Mouse (Mus musculus) T-helper 17 cell (primary cell): ENCODE results near the gene 2410137M14Rik.

Source experiments
- in situ Hi-C, 2 experiments: fragments of 300-600 bp; cut with MboI, MseI; formaldehyde crosslinking; loops; 1 replicate in 1 of 2; 2 replicates in 1 of 2; pipeline ENCODE4 v1.15.1; 2025; ENCODE audit warnings: high pct_unique_total_duplicates in 2 of 2

2410137M14Rik gene

DNA sequence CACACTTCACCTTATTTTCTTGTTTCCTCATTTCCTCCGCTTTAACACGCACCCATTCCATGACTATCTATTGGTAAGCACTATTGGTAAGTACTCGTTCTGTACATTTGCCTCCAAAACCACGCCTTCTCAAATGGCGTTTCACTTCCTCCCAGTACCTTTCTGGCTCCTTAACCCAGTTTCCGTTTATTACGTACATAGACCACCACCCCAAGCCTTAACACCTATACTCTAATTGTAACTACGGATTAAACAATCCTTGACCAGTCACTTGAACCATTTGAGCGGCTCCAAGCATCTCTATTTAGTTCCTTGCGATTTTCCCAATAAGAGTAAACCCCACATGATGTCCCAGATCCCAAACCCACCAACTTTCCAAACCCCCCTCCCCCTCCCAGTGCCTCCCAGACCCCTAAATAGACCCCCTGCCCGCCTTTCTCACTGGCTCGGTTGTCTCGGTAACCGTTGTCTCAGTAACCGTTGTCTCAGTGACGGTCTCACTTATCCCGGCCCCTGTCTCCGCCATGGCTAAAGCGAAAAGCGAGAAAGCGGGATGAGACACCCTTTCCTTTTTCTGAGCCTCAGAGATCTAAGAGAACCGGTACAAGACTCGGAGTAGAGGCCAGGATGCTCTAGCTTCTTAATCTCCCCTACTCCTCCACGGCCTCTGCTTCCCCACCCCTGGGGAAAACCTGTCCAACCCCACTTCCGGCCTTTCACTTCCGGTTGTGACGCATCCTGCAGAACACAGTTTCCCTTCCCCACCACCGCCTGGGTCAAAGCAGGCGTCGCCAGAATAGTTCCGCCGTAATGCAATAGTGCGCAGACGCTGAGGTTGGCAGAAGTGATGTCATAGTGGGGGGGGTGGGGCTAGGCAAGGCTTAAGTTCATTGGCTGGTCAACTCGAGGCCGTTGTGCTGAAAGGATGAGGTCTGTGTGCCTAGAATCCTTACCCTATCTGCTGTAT is 29.8 kb downstream of the 2410137M14Rik start, which contains the start of gene Ppp1r11:
Gene Ppp1r11, minus strand, starts transcription at position 761 of the 967 bp plus-strand sequence.
- in situ Hi-C loops, result loop anchor here (5.0 kb wide), 2 partner anchors 76 to 679 kb away; partner anchors contain the start of gene Trim39 (in 1 of the 2)

- in situ Hi-C loops, result no loop called here
Observed at GRCm38 (mm10) chr17:36949265-36949664, 31.8 kb downstream of the 2410137M14Rik start.

- in situ Hi-C loops, result no loop called here
Observed at GRCm38 (mm10) chr17:36948286-36948685, 32.8 kb downstream of the 2410137M14Rik start.

- in situ Hi-C loops, result no loop called here
Observed at GRCm38 (mm10) chr17:36947051-36947819, 33.8 kb downstream of the 2410137M14Rik start.

DNA sequence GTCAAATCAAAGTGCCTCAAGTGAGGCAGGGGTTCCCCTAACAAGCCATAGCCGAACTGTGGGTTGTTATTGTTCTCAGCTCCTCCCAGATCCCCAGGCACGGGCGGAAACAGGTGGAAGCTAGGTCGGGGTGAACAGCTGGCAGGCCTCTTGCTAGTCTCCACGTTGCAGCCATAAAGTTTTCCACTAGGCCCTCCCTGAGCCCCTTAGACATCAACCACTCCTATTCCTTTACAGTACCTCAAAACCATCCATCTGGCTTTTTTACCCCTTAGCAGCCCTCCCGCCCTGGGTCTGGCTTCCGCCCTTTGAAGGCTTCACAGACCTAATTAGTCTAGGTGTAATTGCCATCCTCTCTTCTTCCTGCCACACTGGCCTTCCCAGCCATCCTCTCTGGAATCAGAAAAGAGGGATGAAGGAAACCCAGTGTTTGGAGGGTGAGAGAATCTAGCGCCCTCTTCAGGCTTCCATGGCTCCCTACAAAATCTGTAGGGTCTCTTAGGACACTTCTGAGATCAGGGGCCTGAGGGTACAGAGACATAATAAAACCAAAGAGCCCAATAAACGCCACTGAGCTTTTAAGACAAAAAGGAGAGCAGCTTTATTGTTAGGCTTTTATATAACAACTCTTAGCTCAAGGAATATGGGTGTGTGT is 36.8 kb downstream of the 2410137M14Rik start:
- in situ Hi-C loops, result no loop called here

GRCm38 (mm10) chr17:36943691-36944090 is 37.3 kb downstream of the 2410137M14Rik start:
- in situ Hi-C loops, result no loop called here

GRCm38 (mm10) chr17:36942791-36943471 is 38.1 kb downstream of the 2410137M14Rik start, which contains the start of gene Rnf39:
Gene Rnf39, plus strand, starts transcription at chr17:36942918.
- in situ Hi-C loops, result no loop called here

DNA sequence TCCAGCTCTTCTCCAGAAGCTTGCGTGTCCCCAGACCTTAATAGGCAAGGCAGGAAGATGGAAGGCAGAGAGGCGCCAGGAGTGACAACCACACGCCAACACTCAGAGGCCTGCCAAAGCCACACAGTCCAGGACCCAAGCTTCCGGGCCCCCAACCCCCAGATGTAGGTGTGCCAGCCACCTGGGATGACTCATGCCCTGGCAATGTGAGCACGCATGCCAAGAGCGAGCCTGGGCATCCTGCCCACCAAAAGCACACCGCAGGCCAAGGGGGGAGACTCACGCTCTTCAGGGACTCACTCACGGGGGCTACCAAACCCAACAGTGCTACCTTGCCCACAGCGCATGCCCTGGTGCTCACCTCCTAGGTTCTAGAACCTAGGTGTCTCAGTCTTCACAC is 38.6 kb downstream of the 2410137M14Rik start:
- in situ Hi-C loops, result no loop called here

DNA sequence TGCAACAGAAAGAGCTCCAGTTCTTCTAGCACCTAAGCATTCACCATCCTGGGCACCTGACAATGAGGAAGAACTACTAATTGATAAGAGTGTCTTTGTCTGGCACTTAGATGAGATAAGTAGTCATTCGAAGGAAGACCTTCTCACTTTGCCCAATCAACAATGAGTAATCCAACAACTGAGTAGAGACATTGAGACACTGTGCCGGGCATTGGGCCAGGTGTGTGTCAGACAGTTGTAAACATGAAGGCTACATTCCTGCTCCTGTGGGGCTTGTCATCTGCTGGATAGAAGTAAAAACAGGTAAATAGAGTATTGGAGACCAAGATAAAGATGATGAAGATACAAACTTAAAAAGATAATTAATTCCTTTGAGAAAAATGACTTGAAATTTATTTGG is 43.0 kb downstream of the 2410137M14Rik start:
- in situ Hi-C loops, result no loop called here

GRCm38 (mm10) chr17:36931806-36932205 is 49.2 kb downstream of the 2410137M14Rik start:
- in situ Hi-C loops, result no loop called here

DNA sequence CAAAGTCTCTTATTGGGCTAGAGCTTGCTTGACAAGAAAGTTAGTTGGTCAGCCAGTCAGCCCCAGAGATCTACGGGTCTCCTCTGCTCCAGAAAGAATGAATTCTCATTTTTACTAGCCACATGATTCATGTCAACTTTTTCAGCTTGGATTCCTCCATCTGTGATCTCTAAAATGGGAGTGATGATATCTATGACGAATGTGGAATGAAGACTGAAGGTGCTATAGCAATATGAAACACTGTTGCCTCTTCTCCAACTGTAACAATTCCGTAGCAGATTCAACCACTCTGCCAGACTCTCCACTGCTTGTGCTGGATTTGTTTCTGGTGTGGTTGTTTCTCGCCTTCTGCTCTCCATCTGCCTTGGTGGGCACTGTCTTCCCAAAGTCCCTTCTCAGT is 49.9 kb downstream of the 2410137M14Rik start:
- in situ Hi-C loops, result no loop called here

GRCm38 (mm10) chr17:36930233-36930632 is 50.8 kb downstream of the 2410137M14Rik start:
- in situ Hi-C loops, result no loop called here

DNA sequence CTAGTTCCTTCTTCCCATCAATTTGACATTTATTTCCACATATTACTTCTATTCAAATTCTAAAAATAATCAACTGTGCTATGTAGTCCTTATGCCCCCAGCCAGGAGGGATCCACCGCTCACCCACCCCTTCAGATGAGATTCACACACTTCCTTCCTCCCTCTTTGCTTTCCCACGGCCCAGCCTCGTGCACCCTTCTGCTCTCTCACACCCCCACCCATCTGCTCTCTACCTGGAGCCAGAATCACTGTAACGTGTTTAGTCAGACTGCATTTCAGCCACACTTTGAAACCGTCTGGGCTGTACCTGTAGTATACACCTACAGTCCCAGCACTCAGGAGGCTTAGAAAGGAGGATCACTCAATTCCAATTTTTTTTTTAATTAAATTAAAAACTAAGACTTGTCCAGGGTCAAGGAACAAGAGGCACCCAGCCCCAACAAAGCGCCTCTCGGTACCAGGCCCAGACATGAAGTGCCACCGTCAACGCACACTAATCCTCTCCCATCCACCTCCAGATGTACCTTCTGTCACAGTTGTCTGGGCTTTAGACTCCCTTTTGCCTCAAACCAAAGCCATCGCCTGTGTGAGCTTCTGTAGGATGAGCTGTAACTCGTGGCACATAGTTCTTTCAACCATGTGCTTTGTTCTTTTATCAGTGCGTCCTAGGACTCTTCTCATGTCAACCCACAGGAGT is 51.7 kb downstream of the 2410137M14Rik start:
- in situ Hi-C loops, result no loop called here
